Mouse (Mus musculus) yolk sac, embryonic 10.5 days (tissue): ENCODE measurements around the gene Dnttip1.
A peak's percentile ranks its signal among the peaks of the same experiment; 100 is the strongest.
"Not testable (repeated sequence)": the region's sequence is repeated elsewhere in the genome, so short reads cannot be mapped to it uniquely, and the experiment has no call there.

Experiments
- DNase-seq: peaks from one replicate; pipeline ENCODE4 v3.0.0-alpha.2; 2017; ENCODE audit warnings: low spot score

Dnttip1 gene

DNA sequence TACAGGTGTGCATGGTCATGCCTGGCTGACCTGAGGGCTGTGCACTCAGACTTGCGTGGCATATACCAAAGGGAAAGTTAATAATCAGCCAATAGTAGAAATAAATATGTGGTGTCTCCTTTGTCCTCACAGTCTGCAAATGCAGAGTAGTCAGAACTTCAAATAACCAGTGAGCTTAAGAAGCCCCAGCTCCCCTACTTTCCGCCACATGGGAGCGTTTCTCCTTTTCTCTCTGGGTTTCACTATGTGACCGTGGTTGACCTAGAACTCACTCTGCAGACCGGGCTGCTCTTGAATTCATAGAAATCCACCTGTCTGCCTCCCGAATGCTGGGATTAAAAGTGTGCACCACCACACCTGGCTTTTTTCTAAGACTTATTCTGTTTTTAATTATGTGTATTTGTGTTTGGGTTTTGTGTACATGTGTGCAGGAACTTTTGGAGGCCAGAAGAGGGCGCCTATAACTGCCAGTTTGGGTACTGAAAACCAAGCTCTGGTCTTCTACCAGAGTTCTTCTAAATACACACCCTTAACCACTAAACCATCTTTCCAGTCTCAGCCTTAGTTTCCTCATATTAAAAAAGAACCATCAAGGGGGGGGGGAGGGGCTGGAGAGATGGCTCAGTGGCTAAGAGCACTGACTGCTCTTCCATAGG is 38.3 kb downstream of the Dnttip1 start:
- no peak for DNase-seq

DNA sequence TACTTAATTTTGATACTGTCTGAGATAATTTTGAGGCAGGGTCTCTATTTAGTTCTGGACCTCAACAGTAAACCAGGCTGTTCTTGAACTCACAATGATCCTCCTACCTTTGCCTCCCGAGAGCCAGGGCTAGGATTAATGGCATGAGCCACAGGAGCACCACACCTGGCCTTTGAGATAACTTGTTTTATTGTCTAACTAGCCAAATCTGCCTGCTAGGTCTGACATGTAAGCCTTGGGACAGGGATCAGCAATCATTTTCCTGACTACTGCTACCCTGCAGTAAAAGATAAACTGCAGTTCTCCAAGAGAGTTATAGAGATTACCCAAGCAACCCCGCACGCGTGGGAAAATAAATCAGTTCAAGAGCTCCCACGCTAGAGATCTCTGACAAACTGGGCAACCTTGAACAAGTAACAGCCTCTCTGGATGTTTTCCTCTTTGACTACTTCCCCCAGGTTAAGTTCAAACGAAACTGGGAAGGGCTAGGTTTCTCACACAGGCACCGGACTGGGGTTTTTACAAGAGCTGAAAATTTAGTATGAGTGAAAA is 39.2 kb downstream of the Dnttip1 start:
- no peak for DNase-seq

DNA sequence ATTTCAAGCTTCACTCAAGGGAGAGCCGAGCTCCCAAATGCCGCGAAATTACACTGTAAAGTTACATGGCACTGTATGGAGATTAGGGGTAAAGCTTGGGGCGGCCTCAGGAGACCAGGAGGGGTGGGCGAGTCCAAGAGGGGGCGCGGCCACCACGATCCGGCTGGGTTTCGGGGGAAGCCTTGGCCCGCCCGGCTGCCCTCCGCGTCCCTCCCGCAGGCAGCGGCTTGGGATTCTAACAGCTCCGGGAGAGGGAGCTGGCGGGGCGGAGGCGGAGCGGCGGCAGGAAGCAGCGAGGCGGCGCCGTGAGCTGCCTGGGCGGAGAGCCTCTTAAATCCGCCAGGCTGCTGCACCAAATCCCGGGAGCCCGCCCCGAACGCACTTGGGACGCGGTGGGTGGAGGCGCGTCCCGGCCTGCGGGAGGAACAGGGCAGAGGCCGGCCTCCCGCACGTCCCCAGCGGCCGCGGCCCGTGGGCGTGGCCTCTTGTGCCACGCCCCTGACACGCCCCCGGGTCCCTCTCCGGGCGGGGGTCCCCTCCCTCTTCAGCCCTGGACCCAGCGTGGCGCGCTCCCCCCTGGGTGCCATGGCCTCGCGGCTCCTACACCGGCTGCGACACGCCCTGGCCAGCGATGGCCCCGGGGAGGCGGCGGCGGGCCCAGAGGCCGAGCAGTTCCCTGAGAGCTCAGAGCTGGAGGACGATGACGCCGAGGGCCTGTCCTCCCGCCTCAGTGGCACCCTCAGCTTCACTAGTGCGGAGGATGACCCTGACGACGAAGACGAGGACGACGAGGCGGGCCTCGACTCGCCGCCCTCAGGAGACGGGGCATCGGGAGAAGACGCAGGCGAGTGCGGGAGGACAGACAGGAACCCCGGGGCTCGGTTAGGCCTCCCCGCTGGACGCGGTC is 40.0 kb downstream of the Dnttip1 start, which contains the start of gene Snx21:
Snx21 (plus strand) TSS at position 343 of the 907 bp plus-strand sequence.
- peak; percentile 94 for DNase-seq

DNA sequence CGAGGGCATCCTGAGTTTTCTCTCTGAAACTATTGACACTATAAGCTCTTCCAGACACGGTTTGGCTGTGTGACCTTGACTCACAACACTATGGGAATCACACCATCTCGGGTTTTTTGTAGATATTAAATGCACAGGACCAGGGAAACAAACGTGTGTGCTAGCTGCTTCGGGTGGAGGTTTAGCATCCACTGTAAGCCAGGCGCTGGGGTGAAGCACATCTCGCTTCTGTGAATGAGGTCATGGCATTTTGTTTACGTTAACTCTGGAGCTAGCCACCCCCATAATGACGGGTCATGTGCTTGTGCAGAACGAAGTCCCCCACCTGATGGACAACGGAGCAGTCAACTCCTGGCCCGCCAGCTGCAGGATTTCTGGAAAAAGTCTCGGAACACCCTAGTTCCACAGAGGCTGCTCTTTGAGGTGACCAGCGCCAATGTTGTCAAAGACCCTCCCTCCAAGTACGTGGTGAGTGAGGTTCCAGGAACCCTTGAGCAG is 40.7 kb downstream of the Dnttip1 start:
- peak; percentile 52 for DNase-seq

DNA sequence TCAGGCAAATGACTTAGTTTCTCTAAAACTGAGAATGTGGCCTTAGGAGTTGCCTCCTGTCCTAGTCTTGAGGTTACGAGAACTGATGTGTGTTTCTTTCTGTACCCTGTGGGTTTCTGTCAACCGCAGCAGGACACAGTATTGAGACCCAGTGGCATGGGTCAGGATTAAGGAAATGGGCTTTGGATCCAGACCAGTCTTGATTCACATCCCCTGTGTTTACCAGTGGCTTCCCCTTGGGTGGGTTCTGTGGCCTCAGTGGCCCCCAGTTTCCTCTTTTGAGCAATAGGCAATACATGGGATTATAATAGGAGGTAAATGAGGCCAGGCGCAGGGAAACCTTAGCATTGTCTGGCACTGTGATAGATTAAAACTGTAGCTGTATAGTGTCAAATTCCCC is 41.2 kb downstream of the Dnttip1 start:
- no peak for DNase-seq

DNA sequence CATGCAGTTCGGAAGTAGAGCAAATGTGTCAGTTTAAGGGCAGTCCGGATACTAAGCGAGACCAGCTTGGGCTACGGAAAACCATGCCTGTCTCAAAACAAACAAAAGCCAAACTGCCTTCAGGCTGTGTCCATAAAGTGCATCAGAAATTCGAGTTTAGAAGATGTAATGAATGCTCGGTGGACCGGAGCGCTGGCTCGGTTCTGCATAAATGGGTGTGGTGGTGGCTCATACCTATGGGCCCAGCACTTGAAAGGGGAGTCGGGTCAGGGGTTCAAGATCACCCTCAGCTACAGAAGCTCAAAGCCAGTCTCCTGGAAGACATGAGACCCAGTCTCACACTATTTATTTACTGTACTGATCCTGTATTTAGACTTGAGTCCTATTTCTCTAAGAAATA is 42.0 kb downstream of the Dnttip1 start:
- DNase-seq = no peak

DNA sequence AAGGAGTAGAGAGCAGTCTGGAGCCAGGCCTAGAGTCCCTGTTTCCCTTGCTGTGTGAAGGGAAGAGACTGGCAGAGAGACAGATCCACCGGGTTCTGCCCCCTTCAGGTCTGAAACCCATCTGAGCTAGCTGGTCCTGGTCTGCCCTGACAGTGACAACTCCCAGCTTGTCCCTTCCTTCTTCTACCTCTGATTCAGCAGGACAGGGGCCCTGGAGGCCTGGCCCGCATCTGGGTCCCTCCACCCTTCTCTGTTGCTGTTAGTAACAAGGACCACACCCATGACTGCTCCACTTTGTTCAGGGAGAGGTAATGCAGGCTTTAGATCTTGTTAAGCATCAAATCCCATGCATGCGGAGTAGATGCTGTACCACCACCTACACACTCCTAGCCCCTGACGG is 42.6 kb downstream of the Dnttip1 start:
- no peak for DNase-seq

DNA sequence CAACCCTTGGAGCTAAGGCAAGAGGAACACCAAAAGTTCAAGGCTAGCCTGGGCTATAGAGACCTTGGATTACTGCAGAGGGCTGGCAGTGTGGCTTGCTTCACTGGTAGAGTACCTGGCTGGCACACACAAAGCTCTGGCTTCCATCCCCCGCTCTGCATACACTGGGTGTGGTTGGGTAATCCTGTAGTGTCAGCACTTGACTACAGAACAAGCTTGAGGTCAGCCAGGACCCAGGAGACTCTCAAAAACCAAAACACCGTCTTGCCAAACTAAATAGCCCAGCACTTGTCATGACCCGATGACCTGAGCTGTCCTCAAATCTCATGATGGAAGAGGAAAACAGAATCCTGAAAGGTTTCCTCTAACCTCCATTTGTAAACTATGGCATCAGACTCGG is 44.7 kb downstream of the Dnttip1 start:
- no peak for DNase-seq

DNA sequence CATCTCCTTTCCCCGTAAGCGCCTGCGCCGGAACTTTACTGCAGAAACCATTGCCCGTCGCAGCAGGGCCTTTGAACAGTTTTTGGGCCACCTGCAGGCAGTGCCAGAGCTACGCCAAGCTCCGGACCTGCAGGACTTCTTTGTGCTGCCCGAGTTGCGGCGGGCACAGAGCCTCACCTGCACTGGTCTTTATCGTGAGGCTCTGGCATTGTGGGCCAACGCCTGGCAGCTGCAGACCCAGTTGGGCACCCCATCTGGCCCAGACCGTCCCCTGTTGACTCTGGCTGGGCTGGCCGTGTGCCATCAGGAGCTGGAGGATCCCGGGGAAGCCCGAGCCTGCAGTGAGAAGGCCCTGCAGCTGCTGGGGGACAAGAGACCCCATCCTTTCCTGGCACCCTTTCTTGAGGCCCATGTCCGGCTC is 46.1 kb downstream of the Dnttip1 start:
- DNase-seq = no peak

DNA sequence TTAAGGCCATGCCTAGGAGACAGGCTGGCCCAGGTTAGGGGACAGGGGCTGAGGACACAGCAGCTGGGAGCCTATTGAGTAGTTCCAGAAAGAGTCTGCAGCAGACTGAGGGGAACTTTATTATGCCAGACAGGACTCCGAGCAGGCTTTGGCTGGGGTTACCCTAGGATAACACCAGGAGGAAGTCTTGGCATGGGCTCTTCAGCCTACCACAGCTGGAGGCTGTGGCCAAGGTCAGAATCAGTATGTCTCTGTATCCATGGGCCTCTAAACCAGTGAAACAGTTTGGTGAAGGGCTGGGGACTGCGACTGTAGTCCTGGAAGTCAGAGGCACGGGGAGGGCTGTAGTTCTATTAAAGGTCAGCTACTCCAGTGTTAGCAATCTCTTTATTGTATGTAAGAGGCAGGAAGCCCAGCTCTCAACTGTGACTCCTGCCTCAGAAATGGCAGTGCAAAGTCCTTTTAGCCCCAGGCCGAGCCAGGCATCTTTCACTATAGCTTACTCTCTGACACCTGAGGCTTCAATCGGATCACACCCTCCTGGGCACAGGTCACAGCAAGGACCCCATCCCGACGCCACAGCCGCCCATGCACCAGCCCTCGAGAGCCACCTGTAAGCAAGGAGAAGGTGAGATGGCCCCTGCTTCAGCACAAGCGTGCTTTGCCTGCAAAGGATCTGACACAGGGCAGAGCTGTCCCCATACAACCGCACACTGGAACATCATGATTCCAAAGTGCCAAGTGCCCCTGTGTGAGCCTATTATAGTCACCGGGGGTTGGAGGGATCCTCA is 46.8 kb downstream of the Dnttip1 start:
- no peak for DNase-seq

DNA sequence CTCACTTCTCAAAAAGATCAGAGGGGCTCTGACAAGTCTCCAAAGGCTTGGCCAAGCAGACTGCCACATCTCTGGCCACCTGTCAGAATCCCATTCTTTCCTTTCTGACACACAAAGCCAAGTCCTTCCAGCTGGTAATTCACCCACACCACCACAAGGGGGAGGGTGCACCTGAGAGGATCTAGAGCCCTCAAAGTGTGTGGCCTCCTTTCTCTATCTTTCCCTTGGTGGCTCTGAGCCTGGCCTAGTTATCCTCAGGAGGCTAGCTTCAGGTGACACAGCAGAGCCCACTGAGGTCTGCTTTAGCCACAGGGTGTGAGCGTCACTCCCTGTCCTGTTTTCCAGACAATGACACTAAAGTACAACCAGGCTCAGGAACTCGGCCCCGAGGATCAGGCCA is 47.5 kb downstream of the Dnttip1 start:
- no peak for DNase-seq

DNA sequence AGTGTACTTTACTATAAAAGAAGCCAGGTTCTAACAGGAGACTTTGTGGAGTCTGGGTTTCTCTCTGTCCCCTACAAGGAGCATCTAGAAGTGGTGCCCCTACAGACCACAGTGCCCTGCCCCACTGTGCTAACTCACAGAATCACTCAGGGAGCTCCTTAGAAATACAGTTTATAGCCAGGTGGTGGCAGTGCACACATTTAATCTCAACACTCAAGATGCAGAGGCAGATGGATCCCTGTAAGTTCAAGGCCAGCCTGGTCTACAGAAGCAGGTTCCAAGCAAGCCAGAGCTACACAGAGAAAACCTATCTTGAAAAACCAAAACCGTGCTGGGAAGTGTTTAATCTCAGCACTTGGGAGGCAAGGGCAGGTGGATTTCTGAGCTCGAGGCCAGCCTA is 48.0 kb downstream of the Dnttip1 start:
- DNase-seq = no peak

DNA sequence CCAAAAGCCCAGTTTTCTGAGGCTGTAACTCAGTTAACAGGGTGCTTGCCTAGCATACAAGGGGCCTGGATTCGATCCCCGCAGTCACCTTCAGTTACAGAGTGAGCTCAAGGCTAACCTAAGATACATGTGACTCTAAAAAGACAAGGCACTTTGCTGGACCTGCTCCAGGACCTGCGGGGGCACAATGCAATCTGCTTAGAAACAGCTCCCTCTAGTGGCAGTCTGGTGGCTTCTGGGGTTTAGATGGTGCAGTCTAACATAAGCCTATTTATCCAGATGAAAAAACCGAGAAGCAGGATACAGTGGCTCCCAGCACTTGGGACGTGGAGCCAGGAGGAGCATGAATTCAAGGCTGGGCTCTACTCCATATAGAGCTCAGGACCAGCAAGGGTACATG is 48.5 kb downstream of the Dnttip1 start:
- no peak for DNase-seq

DNA sequence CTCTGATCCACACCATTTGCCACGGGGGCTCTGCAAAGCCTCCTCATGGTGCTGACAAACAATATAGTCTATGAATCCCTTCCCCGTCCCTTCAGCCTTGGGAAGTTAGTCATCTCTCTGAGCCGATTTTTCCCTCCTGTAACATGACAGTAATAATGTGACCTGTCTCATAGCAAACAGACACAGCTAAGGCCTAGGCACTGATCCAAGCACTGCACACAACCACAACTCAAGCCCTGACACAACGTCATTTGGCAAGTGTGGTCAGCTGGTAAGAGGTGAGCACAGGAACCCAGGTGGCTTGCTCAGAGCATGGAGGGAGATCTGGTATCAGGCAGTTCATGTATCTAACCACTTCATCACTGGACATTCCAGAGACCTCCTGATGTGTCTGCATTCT is 50.1 kb downstream of the Dnttip1 start:
- DNase-seq = no peak

DNA sequence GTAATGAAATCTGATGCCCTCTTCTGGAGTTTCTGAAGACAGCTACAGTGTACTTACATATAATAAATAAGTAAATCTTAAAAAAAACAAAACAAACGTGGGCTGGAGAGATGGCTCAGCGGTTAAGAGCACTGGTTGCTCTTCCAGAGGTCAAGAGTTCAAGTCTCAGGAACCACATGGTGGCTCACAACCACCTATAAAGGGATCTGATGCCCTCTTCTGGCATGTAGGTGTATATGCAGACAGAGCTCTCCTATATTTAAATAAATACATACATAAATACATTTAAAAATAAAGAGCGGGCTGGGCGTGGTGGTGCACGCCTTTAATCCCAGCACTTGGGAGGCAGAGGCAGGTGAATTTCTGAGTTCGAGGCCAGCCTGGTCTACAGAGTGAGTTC is 52.8 kb downstream of the Dnttip1 start:
- not testable (repeated sequence) for DNase-seq

DNA sequence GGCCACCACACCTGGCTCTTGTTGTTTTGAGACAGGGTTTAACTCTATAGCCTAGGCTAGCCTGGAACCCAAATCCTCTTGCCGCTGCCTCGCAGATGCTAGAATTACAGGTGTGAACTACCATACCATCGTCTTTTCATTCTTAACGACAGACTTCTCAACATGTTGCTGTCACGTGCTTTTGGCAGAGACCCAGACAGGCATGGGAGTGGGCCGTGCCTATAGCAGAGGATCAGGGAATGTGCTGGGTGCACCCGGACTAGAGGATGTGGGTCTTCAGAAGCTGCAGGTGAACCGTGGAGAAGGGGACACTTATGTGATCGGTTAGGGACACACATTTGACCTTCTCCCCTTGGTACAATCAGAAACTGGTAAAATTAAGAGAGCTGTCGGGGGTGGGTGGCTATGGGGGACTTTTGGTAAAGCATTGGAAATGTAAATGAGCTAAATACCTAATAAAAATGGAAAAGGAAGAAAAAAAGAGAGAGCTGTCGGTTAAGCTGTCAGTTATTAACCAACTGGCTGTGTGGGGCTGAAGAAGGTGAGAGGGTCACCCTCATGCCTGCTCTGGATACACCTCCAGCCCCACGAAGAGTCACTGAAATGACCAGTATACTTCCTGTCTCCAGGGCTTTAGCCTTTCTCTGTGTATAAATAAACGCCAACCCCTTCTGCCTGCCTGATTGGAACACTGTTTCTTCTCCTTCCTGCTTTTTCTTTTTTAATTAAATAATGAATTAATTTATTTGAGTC is 54.6 kb downstream of the Dnttip1 start:
- DNase-seq = no peak

DNA sequence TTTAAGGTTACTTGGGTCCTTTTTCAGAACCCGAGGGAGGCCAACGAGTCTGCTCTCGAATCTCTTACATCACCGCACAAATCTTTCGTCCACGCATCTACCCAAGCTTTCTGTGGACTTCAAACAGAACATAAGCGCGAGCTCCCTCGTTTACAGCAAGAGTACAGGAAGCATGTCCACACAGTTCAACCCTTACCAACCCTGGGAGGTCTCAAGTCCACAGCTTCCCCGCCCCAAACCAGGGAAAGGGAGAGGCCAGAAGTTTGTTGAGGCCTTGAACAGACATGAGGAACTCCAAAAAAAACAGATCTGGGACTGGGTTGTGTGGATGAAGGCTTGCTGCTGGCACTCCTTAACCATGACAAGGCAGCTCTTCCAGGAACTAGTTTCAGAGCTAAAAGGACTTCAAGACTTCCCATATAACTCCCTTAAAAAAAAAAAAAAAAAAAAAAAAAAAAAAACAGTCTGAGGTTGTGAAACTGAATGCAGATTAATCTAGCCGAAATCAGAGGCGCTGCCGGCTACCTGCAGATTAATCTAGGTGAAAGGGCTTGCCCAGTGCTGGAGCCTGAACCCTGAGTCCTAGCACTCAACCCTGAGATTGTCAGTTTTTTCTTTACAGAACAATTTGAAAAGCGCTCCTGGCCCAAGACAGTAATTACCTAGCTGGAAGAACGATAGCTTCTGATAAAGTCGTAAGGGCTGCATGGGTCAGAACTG is 57.6 kb downstream of the Dnttip1 start:
- no peak for DNase-seq

DNA sequence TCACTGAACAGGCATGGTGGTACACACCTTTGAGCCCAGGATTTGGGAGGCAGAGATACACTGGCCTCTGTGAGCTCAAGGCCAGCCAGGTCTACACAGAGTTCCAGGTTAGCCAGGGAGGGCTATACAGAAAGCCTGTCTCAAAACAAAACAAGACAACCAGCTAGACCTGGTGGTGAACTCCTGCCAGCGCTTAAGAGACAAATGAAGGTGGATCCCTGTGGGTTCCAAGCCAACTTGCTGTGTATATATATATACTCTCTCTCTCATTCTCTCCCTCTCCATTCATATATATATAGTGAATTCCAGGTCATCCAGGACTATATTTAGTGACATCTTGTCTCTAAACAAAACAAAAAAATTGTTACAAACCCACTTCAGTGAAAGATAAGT is 58.1 kb downstream of the Dnttip1 start:
- DNase-seq = no peak

DNA sequence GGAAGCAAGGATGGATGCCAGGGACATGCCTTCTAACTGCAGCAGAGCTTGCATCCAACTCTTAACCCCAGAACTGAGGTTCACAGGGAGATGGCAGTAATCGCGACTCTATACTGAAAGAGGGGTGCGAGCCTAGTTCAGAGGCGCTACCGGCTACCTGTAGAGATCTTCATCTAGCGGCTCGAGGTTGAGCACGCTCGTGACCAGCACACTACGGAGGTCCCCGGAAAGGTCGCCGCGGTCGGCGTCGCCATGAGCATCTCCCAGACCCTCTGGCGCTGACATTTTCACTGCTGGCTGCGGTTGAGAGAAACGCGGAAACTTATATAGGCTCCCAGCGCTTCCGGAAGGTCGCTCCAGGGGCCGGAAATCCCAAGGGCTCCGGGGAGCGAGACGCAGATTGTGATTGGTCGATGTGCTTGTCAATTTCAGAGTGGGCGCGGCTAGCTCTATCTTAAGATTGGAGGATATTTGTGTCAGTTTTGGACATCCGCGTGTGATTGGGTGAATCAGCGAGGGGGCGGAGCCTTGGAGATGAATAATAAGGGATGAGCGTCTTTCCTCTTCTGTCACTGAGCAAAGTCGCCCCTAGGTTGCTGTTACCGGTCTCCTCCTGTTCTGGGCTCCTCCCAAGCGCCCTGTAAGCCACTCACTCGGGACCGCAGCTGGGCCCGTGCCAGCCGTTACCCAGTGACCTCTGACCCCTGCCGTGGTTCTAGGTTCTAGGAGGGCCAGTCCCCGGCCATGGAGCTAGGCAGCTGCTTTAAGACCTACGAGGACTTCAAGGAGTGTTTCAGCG is 58.9 kb downstream of the Dnttip1 start, which contains the start of the genes Acot8 and Zswim3:
Acot8 (minus strand) TSS at position 350 of the 799 bp plus-strand sequence.
Zswim3 (plus strand) TSS at position 566 of the 799 bp plus-strand sequence.
- DNase-seq = peak; percentile 99

DNA sequence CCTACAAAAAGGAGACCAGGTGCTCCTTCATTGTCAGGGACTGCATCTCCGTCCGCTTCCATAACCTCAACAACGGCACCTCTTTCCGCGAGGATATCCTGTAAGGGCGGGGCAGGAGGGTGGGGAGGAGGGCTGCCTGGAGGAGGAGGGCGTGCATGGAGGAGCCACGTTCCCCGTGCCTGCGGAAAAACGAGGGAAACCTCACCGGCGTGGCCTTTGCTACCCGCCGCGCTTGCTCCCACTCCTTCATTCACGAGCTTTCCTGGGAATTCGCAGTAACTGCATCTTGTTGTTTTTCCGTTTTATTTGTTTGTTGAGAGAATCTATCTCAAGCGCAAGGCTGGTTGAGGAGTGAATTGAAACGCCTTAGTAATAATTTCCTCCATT is 59.5 kb downstream of the Dnttip1 start:
- DNase-seq = no peak
